Mouse (Mus musculus) G1E (cell line): ENCODE results near the gene Vav3.
"Not testable (repeated sequence)": the region's sequence is repeated elsewhere in the genome, so short reads cannot be mapped to it uniquely, and the experiment has no call there.

Experiments used
- CTCF ChIP-seq: IDR thresholded peaks from 2 replicates; pipeline ENCODE4 v1.5.1; 2012; ENCODE audit warnings: low read depth, low read length, inconsistent platforms, mixed read lengths
- GATA1 ChIP-seq: IDR thresholded peaks from 2 replicates; pipeline ENCODE4 v1.6.1; 2012; ENCODE audit warnings: borderline replicate concordance, low read length, inconsistent platforms, mixed read lengths
- POLR2AphosphoS5 ChIP-seq: IDR thresholded peaks from 2 replicates; pipeline ENCODE4 v1.6.1; 2012; ENCODE audit warnings: low read depth, low read length, inconsistent platforms; ENCODE audit not compliant: insufficient replicate concordance
- TAL1 ChIP-seq: conservative IDR thresholded peaks from 2 replicates; pipeline ENCODE4 v1.6.1; 2012; ENCODE audit warnings: low read depth, low read length, inconsistent platforms, mixed read lengths

DNA sequence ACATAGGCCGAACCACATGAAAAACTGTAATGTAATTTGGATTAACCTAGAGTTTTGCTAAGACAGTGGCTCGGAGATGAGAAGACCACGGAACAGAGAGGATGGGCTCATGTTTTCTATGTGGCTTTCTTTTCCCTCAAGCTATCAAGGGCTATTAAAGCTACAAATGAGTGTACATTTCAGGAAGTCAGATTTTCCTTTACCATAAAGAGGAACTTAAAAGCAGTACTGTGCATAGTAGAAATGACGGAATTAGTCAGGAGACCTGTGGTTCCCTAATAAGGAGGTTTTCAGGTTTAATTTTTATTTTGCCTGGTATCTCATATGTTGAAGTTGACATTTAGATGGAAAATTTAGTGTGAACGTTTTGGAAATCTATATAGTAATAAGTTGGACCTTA is 107.8 kb downstream of the Vav3 start:
- not testable (repeated sequence) for TF ChIP-seq CTCF, TAL1, GATA1, POLR2AphosphoS5
